31 mouse cellular contexts compared by ENCODE assay signal in genomic region chr12:103660076-103660475, GRCm38 (mm10). TPM values are rescaled to one million over a fixed set of nuclear protein-coding genes. Genes with fewer than 3 reads are reported as not detected.
A peak's percentile ranks its signal among the peaks of the same experiment; 100 is the strongest.
DNase-seq lines count a peak whose midpoint lies in the region; ATAC-seq and TF ChIP-seq lines count a peak whose summit lies in the region.
"Had no signal": no experiment of that assay in that cellular context is flagged by ENCODE, and none has a peak within 500 bp of the region (broad histone marks: within the 10 kb centered on the region; RNA-seq: fewer than 3 reads in every experiment).

No protein-coding gene starts in this region.

- no peak overlapping the region for H3K4me3 ChIP-seq in kidney, embryonic 14.5 days (ENCODE audit: low read length)
- H3K4me3 ChIP-seq: embryonic facial prominence, embryonic 13.5 days; embryonic facial prominence, embryonic 15.5 days; erythroblast, embryonic 14.5 days; forebrain, embryonic 10.5 days; forebrain, embryonic 12.5 days had no signal

- H3K4me2 ChIP-seq in kidney, embryonic 14.5 days (replicated peaks; ENCODE audit: low read depth, low read length): no peak overlapping the region
- H3K4me2 ChIP-seq: embryonic facial prominence, embryonic 13.5 days; embryonic facial prominence, embryonic 15.5 days; forebrain, embryonic 12.5 days had no signal

- POLR2A ChIA-PET in Patski (lab: Charles Lee): interaction anchor here (0.9 kb wide), 1 partner anchor 31 kb away, joined by 4 read pairs; no protein-coding TSS in a partner anchor

- no peaks in the 10 kb centered on the region for H3K4me1 ChIP-seq in kidney, embryonic 14.5 days (ENCODE audit: control insufficient read depth, insufficient read depth, low read length)
- H3K4me1 ChIP-seq: embryonic facial prominence, embryonic 13.5 days; embryonic facial prominence, embryonic 15.5 days; forebrain, embryonic 10.5 days; forebrain, embryonic 12.5 days had no signal

- in situ Hi-C loops in Patski (cut with MboI; ENCODE audit: low pct_unique_long_range_greater_than_20kb): no loop called here

- TF ChIP-seq CTCF in Patski (IDR thresholded peaks at IDR 0.05): no peak

- ATAC-seq in kidney, embryonic 14.5 days (ENCODE audit: low FRiP score, low TSS enrichment): no peak
- ATAC-seq in Patski: peak; percentile 42
- ATAC-seq: activated CD4-positive, CD25-positive, alpha-beta regulatory T cell, adult 4 months; forebrain, embryonic 14.5 days; forebrain, embryonic 16.5 days had no signal

- DNase-seq in kidney, adult 11 months: peak; percentile 20
- peak; percentile 22 for DNase-seq in kidney, postnatal 14 days
- no peak for DNase-seq in kidney, postnatal 25 days
- no peak for DNase-seq in Patski (ENCODE audit: low read depth, low spot score)
- DNase-seq in adrenal gland, postnatal 25 days: no peak
- DNase-seq: adrenal gland, adult 8-10 months; adrenal gland, postnatal 14 days; cerebellum, adult 11 months; cerebellum, adult 18-20 months; cerebellum, adult 8-10 months; cerebellum, adult 9-11 months; cerebellum, postnatal 14 days; cerebellum, postnatal 36 days; embryo, embryonic 11 days had no signal

- H3K27me3 ChIP-seq in kidney, embryonic 14.5 days (ENCODE audit: control insufficient read depth, insufficient read depth, low read length): no peaks in the 10 kb centered on the region
- no peaks in the 10 kb centered on the region for H3K27me3 ChIP-seq in Patski
- H3K27me3 ChIP-seq: embryonic facial prominence, embryonic 13.5 days; embryonic facial prominence, embryonic 15.5 days; forebrain, embryonic 12.5 days had no signal

- WGBS in kidney, embryonic 14.5 days: 75% methylated on average over 5 of the region's 5 CpGs

- H3K9ac ChIP-seq in kidney, embryonic 14.5 days (ENCODE audit: low read depth, low read length): no peak overlapping the region
- H3K9ac ChIP-seq: embryonic facial prominence, embryonic 13.5 days; embryonic facial prominence, embryonic 15.5 days; forebrain, embryonic 12.5 days had no signal

- H3K36me3 ChIP-seq in kidney, embryonic 14.5 days (ENCODE audit: control insufficient read depth, insufficient read depth, low read length): no peaks in the 10 kb centered on the region
- H3K36me3 ChIP-seq: embryonic facial prominence, embryonic 13.5 days; embryonic facial prominence, embryonic 15.5 days; forebrain, embryonic 10.5 days; forebrain, embryonic 12.5 days had no signal

- CTCF ChIA-PET in Patski (lab: Charles Lee): no interaction called here

- no peak overlapping the region for H3K27ac ChIP-seq in kidney, embryonic 14.5 days (ENCODE audit: low read depth, low read length)
- H3K27ac ChIP-seq: embryonic facial prominence, embryonic 13.5 days; embryonic facial prominence, embryonic 15.5 days; forebrain, embryonic 10.5 days; forebrain, embryonic 12.5 days had no signal

- no peaks in the 10 kb centered on the region for H3K9me3 ChIP-seq in kidney, embryonic 14.5 days (ENCODE audit: control insufficient read depth, low read length)
- H3K9me3 ChIP-seq: embryonic facial prominence, embryonic 13.5 days; embryonic facial prominence, embryonic 15.5 days; forebrain, embryonic 10.5 days; forebrain, embryonic 12.5 days had no signal

RNA-seq across cellular contexts. Expression of gene Serpina6, which starts 3.1 kb away (rescaled TPM):
- polyA plus RNA-seq in kidney, embryonic 14.5 days (2014; fragmentation: Nextera tagmentation; extraction: Ambion mirVana): 0.47 and 0.95 TPM in 2 replicates
- polyA plus RNA-seq in Patski (2021): 46.6 TPM
- 0.39 and 3.9 TPM in 2 replicates for total RNA-seq in adrenal gland, postnatal 25 days (2021)
- total RNA-seq: common myeloid progenitor, adult 5-6 weeks; ES-E14; MEL had no signal
- polyA plus RNA-seq: activated CD4-positive, CD25-positive, alpha-beta regulatory T cell, adult 4 months; embryonic facial prominence, embryonic 13.5 days; forebrain, embryonic 10.5 days; forebrain, embryonic 12.5 days; forebrain, embryonic 14.5 days; forebrain, embryonic 16.5 days had no signal

RNA-seq across cellular contexts. Expression of gene Serpina16, which starts 15.9 kb away (rescaled TPM):
- polyA plus RNA-seq in kidney, embryonic 14.5 days (2014; fragmentation: Nextera tagmentation; extraction: Ambion mirVana): not detected in 2 replicates
- 1.4 TPM for polyA plus RNA-seq in Patski (2021)
- not detected in 2 replicates for total RNA-seq in adrenal gland, postnatal 25 days (2021)
- total RNA-seq: adrenal gland, adult 18-20 months; adrenal gland, postnatal 14 days; adrenal gland, postnatal 4 days; common myeloid progenitor, adult 5-6 weeks; ES-E14; MEL had no signal
- polyA plus RNA-seq: activated CD4-positive, CD25-positive, alpha-beta regulatory T cell, adult 4 months; brain, embryonic 14.5 days; C2C12; embryonic facial prominence, embryonic 11.5 days; embryonic facial prominence, embryonic 13.5 days; embryonic facial prominence, embryonic 15.5 days; erythroblast, embryonic 14.5 days; forebrain, embryonic 10.5 days; forebrain, embryonic 12.5 days; forebrain, embryonic 14.5 days; forebrain, embryonic 16.5 days had no signal

RNA-seq across cellular contexts. Expression of gene Serpina10, which starts 28.8 kb away (rescaled TPM):
- not detected in 2 replicates for polyA plus RNA-seq in kidney, embryonic 14.5 days (2014; fragmentation: Nextera tagmentation; extraction: Ambion mirVana)
- 109 TPM for polyA plus RNA-seq in Patski (2021)
- total RNA-seq in adrenal gland, postnatal 25 days (2021): 0.36 and 2.9 TPM in 2 replicates
- total RNA-seq: adrenal gland, adult 18-20 months; common myeloid progenitor, adult 5-6 weeks; ES-E14 had no signal
- polyA plus RNA-seq: activated CD4-positive, CD25-positive, alpha-beta regulatory T cell, adult 4 months; brain, embryonic 14.5 days; C2C12; erythroblast, embryonic 14.5 days; forebrain, embryonic 10.5 days; forebrain, embryonic 12.5 days had no signal

RNA-seq across cellular contexts. Expression of gene Serpina1f, which starts 35.3 kb away (rescaled TPM):
- polyA plus RNA-seq in kidney, embryonic 14.5 days (2014; fragmentation: Nextera tagmentation; extraction: Ambion mirVana): not detected in 2 replicates
- 0.49 TPM for polyA plus RNA-seq in Patski (2021)
- total RNA-seq in adrenal gland, postnatal 25 days (2021): not detected in 2 replicates
- total RNA-seq: adrenal gland, adult 18-20 months; adrenal gland, adult 8-10 months; adrenal gland, postnatal 14 days; adrenal gland, postnatal 4 days; common myeloid progenitor, adult 5-6 weeks; ES-E14; MEL had no signal
- polyA plus RNA-seq: activated CD4-positive, CD25-positive, alpha-beta regulatory T cell, adult 4 months; brain, embryonic 14.5 days; C2C12; embryonic facial prominence, embryonic 11.5 days; embryonic facial prominence, embryonic 13.5 days; embryonic facial prominence, embryonic 15.5 days; erythroblast, embryonic 14.5 days; forebrain, embryonic 10.5 days; forebrain, embryonic 12.5 days; forebrain, embryonic 14.5 days; forebrain, embryonic 16.5 days had no signal

Comparison
In these comparisons a context has a peak if more than half of its experiments do, and no peak if none do; other contexts are left out.
1. DNase-seq: peak in kidney, adult 11 months (single experiment) and kidney, postnatal 14 days (single experiment); none in kidney, postnatal 25 days (0 of 2), Patski (single experiment) and adrenal gland, postnatal 25 days (single experiment).
2. RNA of gene Serpina6, which starts 3.1 kb away (polyA plus RNA-seq): 46.6 TPM in Patski (single experiment); 0.47 to 0.95 TPM in kidney, embryonic 14.5 days; every median in the first group is over 10 times any median in the second.
3. RNA of gene Serpina10, which starts 28.8 kb away (polyA plus RNA-seq): 109 TPM in Patski (single experiment); not detected in kidney, embryonic 14.5 days; every median in the first group is over 100 times any median in the second.